Mouse (Mus musculus): ENCODE measurements around the gene Ascc2. TPM values are rescaled to one million over a fixed set of nuclear protein-coding genes. Genes with fewer than 3 reads are reported as not detected.

Ascc2 gene
- total RNA-seq, 1 experiment = 23.8 TPM

DNA sequence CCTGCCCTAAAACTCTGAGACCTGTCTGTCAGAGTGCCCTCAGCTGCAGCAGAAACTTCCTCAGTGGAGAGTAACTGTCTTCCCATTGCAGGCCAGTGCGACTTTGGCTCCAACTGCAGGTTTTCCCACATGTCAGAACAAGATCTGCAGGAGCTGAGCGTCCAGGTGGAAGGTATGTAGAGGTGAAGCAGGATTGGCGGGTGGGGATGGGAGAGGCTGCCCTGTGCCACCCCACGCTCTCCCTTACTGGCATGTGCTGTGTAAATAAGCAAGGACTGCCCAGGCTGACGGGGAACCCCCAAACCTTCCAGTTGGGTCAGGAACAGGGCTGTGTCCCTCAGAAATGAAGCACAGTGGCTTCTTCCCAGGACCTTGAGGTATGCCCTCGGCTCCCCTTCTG is 92.5 kb downstream of the Ascc2 start:
- peaks cover 0 to 10% of the 10 kb centered on the region in 2 experiments; a peak in 2 of 4 replicates for H3K4me1 ChIP-seq (ENCODE audit: control insufficient read depth in 2 of 2, insufficient read depth in 2 of 2, low read length in 2 of 2, poor library complexity in 1 of 2)
- H3K27ac ChIP-seq (ENCODE audit: insufficient read depth, low read depth, low read length, poor library complexity, severe bottlenecking) = no peak overlapping the region; the same call in 1 of the 2 replicates
- in situ Hi-C loops (cut with MboI; ENCODE audit: low sequenced_read_pairs in 2 of 2, unreplicated experiment in 2 of 2) = no loop called here
- TF ChIP-seq ZC3H11A (IDR thresholded peaks at IDR 0.05; ENCODE audit: borderline replicate concordance, low read depth, low read length) (no peak), HCFC1 (IDR thresholded peaks at IDR 0.05; ENCODE audit: borderline replicate concordance, insufficient read depth, low read length) (no peak), CHD2 (IDR thresholded peaks at IDR 0.05; ENCODE audit: low read depth, low read length) (no peak)
- no peaks in the 10 kb centered on the region; the same call in 1 of the 2 replicates for H3K36me3 ChIP-seq (ENCODE audit: control insufficient read depth, insufficient read depth, low read length, poor library complexity, severe bottlenecking)
- no peak for DNase-seq (ENCODE audit: low read depth, low spot score)
- no peak overlapping the region for H3K9ac ChIP-seq (ENCODE audit: insufficient read depth, low read depth, low read length, poor library complexity, severe bottlenecking)
- no peaks in the 10 kb centered on the region for H3K9me3 ChIP-seq (ENCODE audit: control insufficient read depth, insufficient read depth, low read depth, low read length)
- no peak overlapping the region for H3K4me3 ChIP-seq (ENCODE audit: insufficient read depth in 1 of 2, low read depth in 1 of 2, low read length in 2 of 2, poor library complexity in 1 of 2, severe bottlenecking in 1 of 2)

GRCm38 (mm10) chr11:4730913-4731312 is 93.4 kb downstream of the Ascc2 start:
- no peaks in the 10 kb centered on the region for H3K36me3 ChIP-seq (ENCODE audit: control insufficient read depth, insufficient read depth, low read length, poor library complexity, severe bottlenecking)
- H3K4me1 ChIP-seq (ENCODE audit: control insufficient read depth in 2 of 2, insufficient read depth in 2 of 2, low read length in 2 of 2, poor library complexity in 1 of 2) = peaks cover 0 to 17% of the 10 kb centered on the region in 2 experiments; a peak in 3 of 4 replicates
- DNase-seq (ENCODE audit: low read depth, low spot score) = no peak
- no peaks in the 10 kb centered on the region for H3K9me3 ChIP-seq (ENCODE audit: control insufficient read depth, insufficient read depth, low read depth, low read length)
- H3K4me3 ChIP-seq (ENCODE audit: insufficient read depth in 1 of 2, low read depth in 1 of 2, low read length in 2 of 2, poor library complexity in 1 of 2, severe bottlenecking in 1 of 2) = no peak overlapping the region
- in situ Hi-C loops (cut with MboI; ENCODE audit: low sequenced_read_pairs in 2 of 2, unreplicated experiment in 2 of 2) = no loop called here
- no peak overlapping the region for H3K9ac ChIP-seq (ENCODE audit: insufficient read depth, low read depth, low read length, poor library complexity, severe bottlenecking)
- TF ChIP-seq HCFC1 (IDR thresholded peaks at IDR 0.05; ENCODE audit: borderline replicate concordance, insufficient read depth, low read length) = no peak
- TF ChIP-seq MAFK (IDR thresholded peaks at IDR 0.05; ENCODE audit: insufficient read depth, low read depth, low read length) = no peak
- TF ChIP-seq ZNF384 (IDR thresholded peaks at IDR 0.05; ENCODE audit: low read depth, low read length) = no peak
- no peak for TF ChIP-seq ZC3H11A (IDR thresholded peaks at IDR 0.05; ENCODE audit: borderline replicate concordance, low read depth, low read length)
- TF ChIP-seq CHD2 (IDR thresholded peaks at IDR 0.05; ENCODE audit: low read depth, low read length) = no peak
- no peak overlapping the region for H3K27ac ChIP-seq (ENCODE audit: insufficient read depth, low read depth, low read length, poor library complexity, severe bottlenecking)

- H3K27ac ChIP-seq (ENCODE audit: insufficient read depth, low read depth, low read length, poor library complexity, severe bottlenecking) = no peak overlapping the region
- in situ Hi-C loops (cut with MboI; ENCODE audit: low sequenced_read_pairs in 2 of 2, unreplicated experiment in 2 of 2) = no loop called here
- H3K4me1 ChIP-seq (ENCODE audit: control insufficient read depth in 2 of 2, insufficient read depth in 2 of 2, low read length in 2 of 2, poor library complexity in 1 of 2) = peaks cover 0 to 24% of the 10 kb centered on the region in 2 experiments; a peak in 3 of 4 replicates
- no peaks in the 10 kb centered on the region for H3K36me3 ChIP-seq (ENCODE audit: control insufficient read depth, insufficient read depth, low read length, poor library complexity, severe bottlenecking)
- no peak overlapping the region for H3K9ac ChIP-seq (ENCODE audit: insufficient read depth, low read depth, low read length, poor library complexity, severe bottlenecking)
- H3K4me3 ChIP-seq (ENCODE audit: insufficient read depth in 1 of 2, low read depth in 1 of 2, low read length in 2 of 2, poor library complexity in 1 of 2, severe bottlenecking in 1 of 2) = no peak overlapping the region
- H3K9me3 ChIP-seq (ENCODE audit: control insufficient read depth, insufficient read depth, low read depth, low read length) = no peaks in the 10 kb centered on the region
- no peak for DNase-seq (ENCODE audit: low read depth, low spot score)
- TF ChIP-seq HCFC1 (IDR thresholded peaks at IDR 0.05; ENCODE audit: borderline replicate concordance, insufficient read depth, low read length) = no peak
- no peak for TF ChIP-seq MAFK (IDR thresholded peaks at IDR 0.05; ENCODE audit: insufficient read depth, low read depth, low read length)
- no peak for TF ChIP-seq ZNF384 (IDR thresholded peaks at IDR 0.05; ENCODE audit: low read depth, low read length)
- TF ChIP-seq CHD2 (IDR thresholded peaks at IDR 0.05; ENCODE audit: low read depth, low read length) = no peak
- no peak for TF ChIP-seq ZC3H11A (IDR thresholded peaks at IDR 0.05; ENCODE audit: borderline replicate concordance, low read depth, low read length)
Observed at GRCm38 (mm10) chr11:4731781-4732180, 94.2 kb downstream of the Ascc2 start.

GRCm38 (mm10) chr11:4734179-4734578 is 96.6 kb downstream of the Ascc2 start:
- in situ Hi-C loops (cut with MboI; ENCODE audit: low sequenced_read_pairs in 2 of 2, unreplicated experiment in 2 of 2) = no loop called here
- Histone ChIP-seq H3K36me3 (ENCODE audit: control insufficient read depth, insufficient read depth, low read length, poor library complexity, severe bottlenecking) (no peaks in the 10 kb centered on the region), H3K27ac (ENCODE audit: insufficient read depth, low read depth, low read length, poor library complexity, severe bottlenecking) (no peak overlapping the region), H3K9me3 (ENCODE audit: control insufficient read depth, insufficient read depth, low read depth, low read length) (no peaks in the 10 kb centered on the region), H3K4me1 (ENCODE audit: control insufficient read depth in 2 of 2, insufficient read depth in 2 of 2, low read length in 2 of 2, poor library complexity in 1 of 2) (peaks cover 0 to 36% of the 10 kb centered on the region in 2 experiments; a peak in 3 of 4 replicates), H3K4me3 (ENCODE audit: insufficient read depth in 1 of 2, low read depth in 1 of 2, low read length in 2 of 2, poor library complexity in 1 of 2, severe bottlenecking in 1 of 2) (no peak overlapping the region), H3K9ac (ENCODE audit: insufficient read depth, low read depth, low read length, poor library complexity, severe bottlenecking) (no peak overlapping the region)
- TF ChIP-seq CHD2 (IDR thresholded peaks at IDR 0.05; ENCODE audit: low read depth, low read length) = no peak
- no peak for TF ChIP-seq ZNF384 (IDR thresholded peaks at IDR 0.05; ENCODE audit: low read depth, low read length)
- no peak for TF ChIP-seq ZC3H11A (IDR thresholded peaks at IDR 0.05; ENCODE audit: borderline replicate concordance, low read depth, low read length)
- no peak for TF ChIP-seq HCFC1 (IDR thresholded peaks at IDR 0.05; ENCODE audit: borderline replicate concordance, insufficient read depth, low read length)
- TF ChIP-seq MAFK (IDR thresholded peaks at IDR 0.05; ENCODE audit: insufficient read depth, low read depth, low read length) = no peak
- no peak for DNase-seq (ENCODE audit: low read depth, low spot score)

Other genes starting within 250 kb of the Ascc2 start
- gene Hormad2, start 196.6 kb upstream of the Ascc2 start, total RNA-seq (2012; rRNA removed) = 11.6 and 12.3 TPM in 2 replicates
- gene Mtmr3, start 42.9 kb upstream of the Ascc2 start, total RNA-seq (2012; rRNA removed) = 30.3 and 30.7 TPM in 2 replicates
- gene Gm11032, start 17.7 kb upstream of the Ascc2 start, total RNA-seq (2012; rRNA removed) = not detected in 2 replicates
- 963 and 1,094 TPM in 2 replicates for gene Uqcr10, start 66.6 kb downstream of the Ascc2 start, total RNA-seq (2012; rRNA removed)
- 22.4 and 32.3 TPM in 2 replicates for gene Zmat5, start 66.9 kb downstream of the Ascc2 start, total RNA-seq (2012; rRNA removed)
- gene Cabp7, start 109.0 kb downstream of the Ascc2 start, total RNA-seq (2012; rRNA removed) = 1.9 and 4.5 TPM in 2 replicates
- 53.8 and 65.6 TPM in 2 replicates for gene Nf2, start 211.8 kb downstream of the Ascc2 start, total RNA-seq (2012; rRNA removed)
- 57.7 and 93.2 TPM in 2 replicates for gene Nipsnap1, start 236.2 kb downstream of the Ascc2 start, total RNA-seq (2012; rRNA removed)